14 mouse cellular contexts compared by ENCODE assay signal in the genomic region with DNA sequence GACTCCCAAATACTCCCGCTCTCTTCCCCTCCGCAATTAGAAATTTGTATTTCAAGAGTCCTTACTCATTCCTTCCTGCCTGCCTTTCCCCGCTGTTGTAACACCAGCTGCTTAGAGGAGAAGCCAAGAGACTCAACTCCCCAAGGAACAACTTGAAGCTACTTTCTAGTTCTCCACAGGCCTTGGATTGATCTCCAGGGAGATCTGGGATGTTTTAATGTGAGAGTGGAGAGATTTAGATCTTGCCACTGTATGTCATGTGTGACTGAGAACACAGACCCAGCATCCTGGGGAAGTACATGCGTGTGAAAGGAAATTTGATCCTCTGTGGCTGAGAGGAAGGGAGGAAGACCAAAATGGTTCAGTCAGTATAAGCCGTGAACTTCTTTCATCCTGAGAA.
DNase-seq lines count a peak whose midpoint lies in the region; ATAC-seq lines count a peak whose summit lies in the region.
"Had no signal": no experiment of that assay in that cellular context is flagged by ENCODE, and none has a peak within 500 bp of the region (broad histone marks: within the 10 kb centered on the region; RNA-seq: fewer than 3 reads in every experiment).

No protein-coding gene starts in this region.

- no peak overlapping the region for H3K9ac ChIP-seq in intestine, embryonic 15.5 days
- no peak overlapping the region for H3K9ac ChIP-seq in forebrain, embryonic 16.5 days (replicated peaks; ENCODE audit: low read depth, low read length)
- H3K9ac ChIP-seq: hindbrain, embryonic 14.5 days; neural tube, embryonic 13.5 days had no signal

- H3K27ac ChIP-seq in heart, embryonic 10.5 days = no peak overlapping the region
- H3K27ac ChIP-seq in intestine, embryonic 15.5 days = no peak overlapping the region
- no peak overlapping the region for H3K27ac ChIP-seq in forebrain, embryonic 16.5 days (ENCODE audit: low read length)
- H3K27ac ChIP-seq: hindbrain, embryonic 14.5 days; neural tube, embryonic 13.5 days had no signal

- H3K27me3 ChIP-seq in heart, embryonic 10.5 days (ENCODE audit: insufficient read depth, poor library complexity, severe bottlenecking) = no peaks in the 10 kb centered on the region
- H3K27me3 ChIP-seq in intestine, embryonic 15.5 days (replicated peaks) = no peaks in the 10 kb centered on the region
- H3K27me3 ChIP-seq in forebrain, embryonic 16.5 days (replicated peaks; ENCODE audit: control insufficient read depth, insufficient read depth, low read length) = no peaks in the 10 kb centered on the region
- H3K27me3 ChIP-seq: neural tube, embryonic 13.5 days had no signal

- ATAC-seq in intestine, embryonic 15.5 days = peak; percentile 10; the same call in 1 of the 2 replicates
- no peak for ATAC-seq in forebrain, embryonic 16.5 days
- ATAC-seq in granulocyte monocyte progenitor cell, adult 5-6 weeks (replicated peaks; ENCODE audit: poor library complexity, severe bottlenecking) = no peak

- no peak overlapping the region for H3K4me3 ChIP-seq in heart, embryonic 10.5 days
- no peak overlapping the region for H3K4me3 ChIP-seq in intestine, embryonic 15.5 days (replicated peaks)
- no peak overlapping the region for H3K4me3 ChIP-seq in forebrain, embryonic 16.5 days (replicated peaks; ENCODE audit: low read length)
- H3K4me3 ChIP-seq: neural tube, embryonic 13.5 days had no signal

- WGBS in heart, embryonic 10.5 days = 76% methylated on average over 5 of the region's 5 CpGs
- 81% methylated on average over 5 of the region's 5 CpGs for WGBS in intestine, embryonic 15.5 days
- WGBS in forebrain, embryonic 16.5 days = 86% methylated on average over 5 of the region's 5 CpGs

- no peaks in the 10 kb centered on the region for H3K9me3 ChIP-seq in heart, embryonic 10.5 days
- H3K9me3 ChIP-seq in intestine, embryonic 15.5 days = no peaks in the 10 kb centered on the region
- H3K9me3 ChIP-seq in forebrain, embryonic 16.5 days (ENCODE audit: control insufficient read depth, low read length) = no peaks in the 10 kb centered on the region
- H3K9me3 ChIP-seq: neural tube, embryonic 13.5 days had no signal

- no peaks in the 10 kb centered on the region for H3K36me3 ChIP-seq in heart, embryonic 10.5 days
- no peaks in the 10 kb centered on the region for H3K36me3 ChIP-seq in intestine, embryonic 15.5 days
- H3K36me3 ChIP-seq in forebrain, embryonic 16.5 days (ENCODE audit: control insufficient read depth, insufficient read depth) = no peaks in the 10 kb centered on the region
- H3K36me3 ChIP-seq: neural tube, embryonic 13.5 days had no signal

- DNase-seq in heart, adult 8-10 months (ENCODE audit: low spot score) = peak; percentile 75
- no peak for DNase-seq in heart, embryonic 10.5 days (ENCODE audit: low spot score)
- peak; percentile 41 for DNase-seq in gastrocnemius, postnatal 25 days
- DNase-seq in skeletal muscle tissue, adult 2 months (ENCODE audit: low read depth, low spot score) = peak; percentile 67
- DNase-seq: adrenal gland, postnatal 36 days; cerebellum, postnatal 25 days; kidney, adult 8-10 months; kidney, postnatal 4 days; thymus, adult 18-20 months had no signal

- H3K4me2 ChIP-seq in intestine, embryonic 15.5 days (replicated peaks) = no peak overlapping the region
- H3K4me2 ChIP-seq in forebrain, embryonic 16.5 days (ENCODE audit: low read length) = no peak overlapping the region
- H3K4me2 ChIP-seq: hindbrain, embryonic 14.5 days; neural tube, embryonic 13.5 days had no signal

- H3K4me1 ChIP-seq in heart, embryonic 10.5 days = no peaks in the 10 kb centered on the region
- H3K4me1 ChIP-seq in intestine, embryonic 15.5 days (replicated peaks) = no peaks in the 10 kb centered on the region
- H3K4me1 ChIP-seq in forebrain, embryonic 16.5 days (replicated peaks; ENCODE audit: control insufficient read depth, insufficient read depth, low read length) = no peaks in the 10 kb centered on the region
